Mouse (Mus musculus) G1E (cell line): ENCODE data around the gene 2700049A03Rik. TPM values are rescaled to one million over a fixed set of nuclear protein-coding genes. Genes with fewer than 3 reads are reported as not detected.

Source experiments
- ATAC-seq: 2 replicates; pipeline ENCODE4 v1.8.0; 2016; ENCODE audit warnings: mild to moderate bottlenecking; ENCODE audit not compliant: insufficient number of reproducible peaks, poor library complexity, low FRiP score, severe bottlenecking; ENCODE audit errors: extremely low read depth
- DNase-seq: peaks from one replicate; pipeline ENCODE4 v3.0.0; 2012; ENCODE audit warnings: low spot score
- H3K27me3 ChIP-seq: 2 replicates; pipeline ENCODE4 v1.6.1; 2012; ENCODE audit warnings: mild to moderate bottlenecking, low read length, inconsistent platforms; ENCODE audit not compliant: insufficient read depth
- H3K36me3 ChIP-seq: replicated peaks from 2 replicates; pipeline ENCODE3; 2012; ENCODE audit warnings: mild to moderate bottlenecking, inconsistent platforms
- H3K4me1 ChIP-seq: 2 replicates; pipeline ENCODE4 v1.6.1; 2012; ENCODE audit warnings: low read depth, low read length, inconsistent platforms, mixed read lengths; ENCODE audit not compliant: insufficient read depth
- H3K4me3 ChIP-seq: 2 replicates; pipeline ENCODE4 v1.5.1; 2012; ENCODE audit warnings: low read depth, mild to moderate bottlenecking, inconsistent platforms, low read length, moderate library complexity, mixed read lengths
- H3K9me3 ChIP-seq: replicated peaks from 2 replicates; pipeline ENCODE4 v1.6.1; 2012; ENCODE audit warnings: inconsistent platforms
- CTCF ChIP-seq: IDR thresholded peaks from 2 replicates; pipeline ENCODE4 v1.5.1; 2012; ENCODE audit warnings: low read depth, low read length, inconsistent platforms, mixed read lengths
- GATA1 ChIP-seq: IDR thresholded peaks from 2 replicates; pipeline ENCODE4 v1.6.1; 2012; ENCODE audit warnings: borderline replicate concordance, low read length, inconsistent platforms, mixed read lengths
- GATA2 ChIP-seq: IDR thresholded peaks from 2 replicates; pipeline ENCODE4 v1.6.1; 2012; ENCODE audit warnings: low read depth, low read length, inconsistent platforms, borderline replicate concordance
- POLR2AphosphoS5 ChIP-seq: IDR thresholded peaks from 2 replicates; pipeline ENCODE4 v1.6.1; 2012; ENCODE audit warnings: low read depth, low read length, inconsistent platforms; ENCODE audit not compliant: insufficient replicate concordance
- TAL1 ChIP-seq: conservative IDR thresholded peaks from 2 replicates; pipeline ENCODE4 v1.6.1; 2012; ENCODE audit warnings: low read depth, low read length, inconsistent platforms, mixed read lengths
- polyA plus RNA-seq: library from polyadenylated mRNA; stranded (reverse); fragments of >175 nt; gene quantifications from 2 replicates; pipeline ENCODE4 v1.2.3, GENCODE M21; 2012
- total RNA-seq, 2 experiments: library from RNA; stranded (forward) in 1 of 2; stranded (reverse) in 1 of 2; fragments of 200-1000 nt in 1 of 2; fragments of >200 nt in 1 of 2; fragmentation: Nextera tagmentation in 1 of 2; gene quantifications; 2 replicates each; pipeline ENCODE4 v1.2.3; 2014 to 2017

2700049A03Rik gene
- total and polyA plus RNA-seq, 3 experiments, result 1.4 to 52.9 (median 26.7) TPM

- H3K4me1 ChIP-seq, result no peaks in the 10 kb centered on the region
- H3K36me3 ChIP-seq, result no peaks in the 10 kb centered on the region
- H3K4me3 ChIP-seq, result no peak overlapping the region
- no peak for DNase-seq
- no peaks in the 10 kb centered on the region for H3K9me3 ChIP-seq
- H3K27me3 ChIP-seq, result peaks cover 4% of the 10 kb centered on the region
- TF ChIP-seq TAL1 (no peak), GATA1 (no peak), GATA2 (no peak), CTCF (no peak), POLR2AphosphoS5 (no peak)
- ATAC-seq, result no peak
Measured at GRCm38 (mm10) chr12:71285399-71285798, 148.8 kb downstream of the 2700049A03Rik start.

- Histone ChIP-seq H3K4me3 (no peak overlapping the region), H3K4me1 (no peaks in the 10 kb centered on the region), H3K36me3 (no peaks in the 10 kb centered on the region), H3K9me3 (no peaks in the 10 kb centered on the region), H3K27me3 (peaks cover 2% of the 10 kb centered on the region; the same call in 1 of the 2 replicates)
- ATAC-seq, result no peak
- TF ChIP-seq GATA1, result no peak
- no peak for TF ChIP-seq CTCF
- TF ChIP-seq TAL1, result no peak
- DNase-seq, result no peak
Measured at GRCm38 (mm10) chr12:71290460-71290859, 153.8 kb downstream of the 2700049A03Rik start.

Other genes with a start within 250 kb of the 2700049A03Rik start
- 113 and 139 TPM in 2 replicates for gene Actr10, start 199.0 kb upstream of the 2700049A03Rik start, total RNA-seq (2014; fragmentation: Nextera tagmentation)
- 126 and 142 TPM in 2 replicates for gene Actr10, start 199.0 kb upstream of the 2700049A03Rik start, total RNA-seq (2017)
- gene Actr10, start 199.0 kb upstream of the 2700049A03Rik start, polyA plus RNA-seq, result 3.5 and 5.3 TPM in 2 replicates
- 183 and 246 TPM in 2 replicates for gene Psma3, start 162.2 kb upstream of the 2700049A03Rik start, total RNA-seq (2014; fragmentation: Nextera tagmentation)
- 341 and 392 TPM in 2 replicates for gene Psma3, start 162.2 kb upstream of the 2700049A03Rik start, total RNA-seq (2017)
- gene Psma3, start 162.2 kb upstream of the 2700049A03Rik start, polyA plus RNA-seq, result 16.7 and 25.5 TPM in 2 replicates
- gene Arid4a, start 120.9 kb upstream of the 2700049A03Rik start, total RNA-seq (2014; fragmentation: Nextera tagmentation), result 55.4 and 57.4 TPM in 2 replicates
- gene Arid4a, start 120.9 kb upstream of the 2700049A03Rik start, total RNA-seq (2017), result 44.5 and 57.5 TPM in 2 replicates
- gene Arid4a, start 120.9 kb upstream of the 2700049A03Rik start, polyA plus RNA-seq, result 11.7 and 12.4 TPM in 2 replicates
- not detected in 2 replicates for gene Tomm20l, start 25.4 kb upstream of the 2700049A03Rik start, total RNA-seq (2014; fragmentation: Nextera tagmentation)
- not detected in 2 replicates for gene Tomm20l, start 25.4 kb upstream of the 2700049A03Rik start, total RNA-seq (2017)
- gene Tomm20l, start 25.4 kb upstream of the 2700049A03Rik start, polyA plus RNA-seq, result not detected in 2 replicates
- gene Timm9, start 164 bp upstream of the 2700049A03Rik start, total RNA-seq (2014; fragmentation: Nextera tagmentation), result 106 and 135 TPM in 2 replicates
- 123 and 131 TPM in 2 replicates for gene Timm9, start 164 bp upstream of the 2700049A03Rik start, total RNA-seq (2017)
- gene Timm9, start 164 bp upstream of the 2700049A03Rik start, polyA plus RNA-seq, result 24.6 and 41.9 TPM in 2 replicates
- not detected in 2 replicates for gene Dact1, start 173.0 kb downstream of the 2700049A03Rik start, total RNA-seq (2014; fragmentation: Nextera tagmentation)
- gene Dact1, start 173.0 kb downstream of the 2700049A03Rik start, total RNA-seq (2017), result 0.23 and 0.27 TPM in 2 replicates
- gene Dact1, start 173.0 kb downstream of the 2700049A03Rik start, polyA plus RNA-seq, result 0.05 and 0.06 TPM in 2 replicates